Mouse (Mus musculus): Measurements from ENCODE around the gene Lhfp. TPM values are rescaled to one million over a fixed set of nuclear protein-coding genes. Genes with fewer than 3 reads are reported as not detected.
"Not testable (repeated sequence)": the region's sequence is repeated elsewhere in the genome, so short reads cannot be mapped to it uniquely, and the experiment has no call there.

Lhfp gene
- polyA plus RNA-seq, 1 experiment from 2014 or later: 53.6 TPM

DNA sequence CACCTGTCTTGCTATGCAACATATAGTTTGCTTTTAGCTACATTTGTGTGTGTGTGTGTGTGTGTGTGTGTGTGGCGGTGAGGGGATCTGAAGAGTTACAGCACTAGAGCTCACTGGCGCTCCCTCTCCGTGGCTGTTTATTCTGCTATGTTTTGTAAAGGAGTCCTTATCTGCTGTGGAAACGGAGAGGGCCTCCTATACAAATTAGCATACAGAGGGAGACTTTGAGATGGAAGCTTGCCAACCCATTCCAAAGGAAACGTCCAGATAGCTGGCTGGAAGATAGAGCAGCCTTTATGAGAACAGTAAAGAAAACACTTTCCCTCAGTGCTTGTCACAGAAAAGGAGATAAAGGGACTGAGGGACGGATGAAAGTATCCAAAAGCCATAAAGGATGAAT is 184.4 kb downstream of the Lhfp start:
- 15% methylated on average over 6 of the region's 6 CpGs for WGBS
- Histone ChIP-seq H3K4me2 (no peak overlapping the region), H3K9me3 (replicated peaks) (no peaks in the 10 kb centered on the region), H3K9ac (replicated peaks) (no peak overlapping the region), H3K36me3 (no peaks in the 10 kb centered on the region), H3K4me3 (replicated peaks) (no peak overlapping the region), H3K27me3 (replicated peaks) (no peaks in the 10 kb centered on the region), H3K4me1 (peaks cover 8% of the 10 kb centered on the region; the same call in 1 of the 2 replicates), H3K27ac (replicated peaks) (peak overlapping the region; percentile 46; the same call in 1 of the 2 replicates)
- no peak; the same call in 1 of the 2 replicates for ATAC-seq (ENCODE audit: low FRiP score)

DNA sequence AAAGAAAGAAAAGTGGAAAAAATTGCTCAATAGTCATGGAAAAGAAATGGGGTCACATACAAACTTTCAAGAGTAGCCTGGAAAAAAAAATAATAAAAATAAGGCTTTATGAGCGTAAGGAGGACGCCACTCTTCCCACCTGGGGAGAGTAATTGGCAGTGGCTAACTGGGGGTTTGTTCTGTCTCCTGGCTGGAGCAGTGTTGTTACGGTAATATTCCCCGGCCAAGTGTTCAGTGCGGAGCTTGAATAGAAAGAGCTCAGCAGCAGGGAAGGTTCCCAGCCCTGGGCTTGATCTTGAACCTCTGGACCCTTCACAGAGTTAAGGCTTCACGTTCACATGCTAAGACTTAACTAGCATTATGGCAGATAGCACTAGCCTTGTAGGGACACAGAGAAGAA is 184.9 kb downstream of the Lhfp start:
- Histone ChIP-seq H3K4me2 (no peak overlapping the region), H3K27me3 (replicated peaks) (no peaks in the 10 kb centered on the region), H3K4me3 (replicated peaks) (no peak overlapping the region), H3K36me3 (no peaks in the 10 kb centered on the region), H3K27ac (replicated peaks) (peak overlapping the region; percentile 46; the same call in 1 of the 2 replicates), H3K9me3 (replicated peaks) (no peaks in the 10 kb centered on the region), H3K4me1 (peaks cover 9% of the 10 kb centered on the region; the same call in 1 of the 2 replicates), H3K9ac (replicated peaks) (no peak overlapping the region)
- 34% methylated on average over 6 of the region's 6 CpGs for WGBS
- no peak for ATAC-seq (ENCODE audit: low FRiP score)

DNA sequence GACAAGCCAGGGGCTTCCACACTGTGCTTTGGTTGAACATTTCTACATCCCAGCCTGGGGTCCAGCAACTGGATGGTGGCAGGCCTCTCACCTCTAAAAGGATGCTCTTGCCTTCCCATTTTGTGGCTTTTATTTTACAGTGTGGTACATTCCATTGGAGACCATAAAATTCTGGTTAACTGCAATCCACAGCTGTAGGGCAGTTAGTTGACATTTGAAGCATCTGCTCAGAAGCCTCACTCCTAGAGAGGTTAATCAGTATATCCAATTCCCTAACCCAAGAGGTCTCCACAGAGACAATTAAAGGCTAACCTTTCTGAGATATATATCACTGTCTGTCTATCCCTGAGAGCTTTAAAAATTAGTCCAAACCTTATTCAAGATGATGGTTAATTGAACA is 186.5 kb downstream of the Lhfp start:
- no peaks in the 10 kb centered on the region for H3K9me3 ChIP-seq (replicated peaks)
- no peak for ATAC-seq (ENCODE audit: low FRiP score)
- H3K36me3 ChIP-seq: no peaks in the 10 kb centered on the region
- H3K27ac ChIP-seq (replicated peaks): no peak overlapping the region
- no peak overlapping the region for H3K4me3 ChIP-seq (replicated peaks)
- H3K4me1 ChIP-seq: peaks cover 9% of the 10 kb centered on the region; the same call in 1 of the 2 replicates
- H3K9ac ChIP-seq (replicated peaks): no peak overlapping the region
- no peaks in the 10 kb centered on the region for H3K27me3 ChIP-seq (replicated peaks)
- H3K4me2 ChIP-seq: no peak overlapping the region

DNA sequence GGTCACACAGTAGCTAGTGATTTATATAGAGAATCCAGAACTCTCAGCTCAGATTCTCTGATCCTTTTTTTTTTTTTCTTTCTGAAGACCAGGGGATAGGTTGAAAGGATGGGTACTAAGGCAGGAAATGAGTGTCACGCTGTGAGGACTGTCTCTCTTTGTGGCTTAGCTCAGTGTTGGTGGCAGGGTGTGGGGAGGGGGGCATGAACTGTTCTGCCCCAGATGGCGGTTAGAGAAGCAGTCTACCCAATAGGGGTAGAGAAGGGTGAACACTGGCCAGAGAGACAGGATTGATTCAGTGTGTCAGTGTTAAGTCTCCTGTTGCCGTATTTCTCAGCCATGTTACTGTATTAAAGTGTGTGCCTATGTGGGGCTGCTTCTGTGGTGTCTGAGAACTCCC is 189.2 kb downstream of the Lhfp start:
- no peaks in the 10 kb centered on the region; the same call in 1 of the 2 replicates for H3K9me3 ChIP-seq (replicated peaks)
- no peak overlapping the region for H3K9ac ChIP-seq (replicated peaks)
- no peak overlapping the region for H3K4me3 ChIP-seq (replicated peaks)
- ATAC-seq (ENCODE audit: low FRiP score): no peak
- no peaks in the 10 kb centered on the region for H3K27me3 ChIP-seq (replicated peaks)
- no peak overlapping the region for H3K4me2 ChIP-seq
- H3K27ac ChIP-seq (replicated peaks): no peak overlapping the region
- no peaks in the 10 kb centered on the region for H3K36me3 ChIP-seq
- peaks cover 7% of the 10 kb centered on the region; the same call in 1 of the 2 replicates for H3K4me1 ChIP-seq
- 32% methylated on average over 3 of the region's 3 CpGs for WGBS

DNA sequence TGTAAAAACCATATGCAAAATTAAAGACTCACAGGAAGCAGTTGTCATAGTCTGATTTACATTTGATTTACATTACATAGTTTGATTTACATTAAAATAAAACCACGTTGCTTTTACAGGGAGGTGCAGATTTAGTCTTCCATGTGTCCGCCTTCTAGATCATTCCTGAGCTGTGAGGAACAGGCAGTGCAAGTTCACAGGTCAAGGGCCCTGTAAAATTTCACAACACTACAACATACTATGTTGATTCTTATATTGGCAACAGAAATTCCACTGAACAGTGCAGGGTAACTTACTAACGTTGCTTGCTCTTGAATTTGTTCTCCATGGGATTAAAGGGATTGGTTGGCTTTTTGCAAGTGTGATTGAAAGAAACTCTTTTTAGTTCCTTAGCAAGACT is 189.8 kb downstream of the Lhfp start:
- Histone ChIP-seq H3K4me3 (replicated peaks) (no peak overlapping the region), H3K27ac (replicated peaks) (no peak overlapping the region), H3K36me3 (no peaks in the 10 kb centered on the region), H3K9ac (replicated peaks) (no peak overlapping the region), H3K4me2 (no peak overlapping the region), H3K27me3 (replicated peaks) (no peaks in the 10 kb centered on the region), H3K4me1 (peaks cover 4% of the 10 kb centered on the region; the same call in 1 of the 2 replicates), H3K9me3 (replicated peaks) (no peaks in the 10 kb centered on the region; the same call in 1 of the 2 replicates)
- 51% methylated on average over 3 of the region's 3 CpGs for WGBS
- ATAC-seq (ENCODE audit: low FRiP score): no peak

DNA sequence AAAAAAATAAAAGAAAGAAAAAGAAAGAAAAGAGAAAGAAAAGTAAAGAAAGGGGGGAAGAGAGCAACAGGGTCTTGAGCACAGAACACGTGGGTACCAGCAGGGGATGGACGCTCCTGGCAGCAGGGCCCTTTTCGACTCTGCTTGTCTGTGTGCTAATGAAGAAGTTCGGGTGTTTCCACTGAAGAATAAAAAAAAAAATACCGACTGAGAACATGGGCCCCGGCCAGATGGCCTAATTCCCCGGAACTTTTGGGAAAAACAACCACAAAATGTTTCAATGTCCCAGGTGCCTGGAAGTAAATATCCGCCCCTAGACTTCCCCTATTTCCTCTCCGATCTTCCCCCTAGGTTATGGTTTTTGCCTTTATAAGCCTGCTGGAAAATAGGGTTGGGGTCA is 191.1 kb downstream of the Lhfp start:
- not testable (repeated sequence) for H3K9ac ChIP-seq (replicated peaks); ATAC-seq (ENCODE audit: low FRiP score); H3K36me3 ChIP-seq; H3K4me3 ChIP-seq (replicated peaks); H3K27ac ChIP-seq (replicated peaks); H3K4me1 ChIP-seq; H3K4me2 ChIP-seq; H3K9me3 ChIP-seq (replicated peaks); H3K27me3 ChIP-seq (replicated peaks)
- 84% methylated on average over 9 of the region's 9 CpGs for WGBS

DNA sequence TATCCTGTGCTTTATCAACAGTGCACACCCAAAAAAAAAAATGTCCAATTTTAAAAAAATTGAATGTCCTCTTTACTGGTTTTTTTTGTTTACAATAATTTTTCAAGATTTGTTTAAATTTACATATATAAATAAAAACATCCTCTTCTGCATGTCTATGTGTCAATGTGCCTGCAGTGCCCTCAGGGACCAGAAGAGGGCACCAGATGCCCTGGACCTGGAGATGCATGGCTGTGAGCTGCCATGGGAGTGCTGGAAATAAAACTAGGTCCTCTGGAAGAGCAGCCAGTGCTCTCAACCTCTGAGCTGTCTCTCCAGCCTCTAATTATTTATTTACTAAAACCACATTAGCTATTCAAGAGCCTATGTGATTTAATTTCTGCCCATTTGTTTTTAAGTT is 193.4 kb downstream of the Lhfp start:
- no peak overlapping the region for H3K4me3 ChIP-seq (replicated peaks)
- H3K4me1 ChIP-seq: peaks cover 6% of the 10 kb centered on the region; the same call in 1 of the 2 replicates
- H3K27ac ChIP-seq (replicated peaks): no peak overlapping the region
- H3K36me3 ChIP-seq: no peaks in the 10 kb centered on the region
- no peak overlapping the region for H3K9ac ChIP-seq (replicated peaks)
- no peaks in the 10 kb centered on the region; the same call in 1 of the 2 replicates for H3K9me3 ChIP-seq (replicated peaks)
- no peak for ATAC-seq (ENCODE audit: low FRiP score)
- H3K4me2 ChIP-seq: no peak overlapping the region
- H3K27me3 ChIP-seq (replicated peaks): no peaks in the 10 kb centered on the region

DNA sequence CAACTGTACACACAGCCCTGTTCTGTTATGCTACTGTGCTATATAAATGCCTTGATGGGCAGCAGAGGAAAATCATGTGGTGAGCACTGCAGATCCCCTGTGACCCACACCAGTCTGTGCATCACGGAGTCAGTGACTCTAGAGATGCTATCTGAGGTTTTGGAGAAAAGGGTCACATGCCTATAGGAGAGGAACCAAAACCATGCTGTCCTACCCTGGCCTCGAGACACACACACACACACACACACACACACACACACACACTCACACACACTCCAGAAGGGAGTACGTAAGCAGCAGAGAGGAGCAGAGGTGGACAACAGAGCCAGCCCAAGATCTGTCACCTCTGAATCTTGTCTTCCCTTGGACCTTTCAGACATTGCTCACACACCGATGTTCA is 195.1 kb downstream of the Lhfp start:
- no peak overlapping the region for H3K27ac ChIP-seq (replicated peaks)
- H3K27me3 ChIP-seq (replicated peaks): no peaks in the 10 kb centered on the region
- 0 out of 2 replicates have a peak, but pooled peaks cover 2% of the 10 kb centered on the region for H3K4me1 ChIP-seq
- no peak for ATAC-seq (ENCODE audit: low FRiP score)
- no peak overlapping the region for H3K4me3 ChIP-seq (replicated peaks)
- H3K4me2 ChIP-seq: no peak overlapping the region
- H3K9me3 ChIP-seq (replicated peaks): no peaks in the 10 kb centered on the region; the same call in 1 of the 2 replicates
- no peak overlapping the region for H3K9ac ChIP-seq (replicated peaks)
- WGBS: 91% methylated on average over 4 of the region's 4 CpGs
- no peaks in the 10 kb centered on the region for H3K36me3 ChIP-seq

DNA sequence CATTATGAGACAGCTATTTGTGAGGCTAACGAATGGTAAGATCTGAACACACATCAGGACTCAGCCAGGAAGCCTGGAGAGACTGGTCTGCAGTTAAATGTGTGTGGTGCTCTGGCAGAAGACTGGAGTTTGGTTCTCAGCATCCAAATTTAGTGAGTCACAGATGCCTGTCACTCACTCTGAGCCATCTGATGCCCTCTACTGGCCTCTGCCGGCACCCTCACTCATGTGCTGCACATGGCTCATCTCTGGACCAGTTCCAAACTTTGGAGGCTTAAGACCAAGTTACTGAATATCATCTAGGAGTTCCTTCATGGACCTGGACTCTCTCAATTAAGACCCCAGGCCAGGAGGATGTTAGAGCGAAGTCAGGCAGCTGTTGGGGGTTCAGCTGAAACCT is 198.8 kb downstream of the Lhfp start:
- WGBS: 96% methylated on average over 3 of the region's 3 CpGs
- H3K36me3 ChIP-seq: no peaks in the 10 kb centered on the region
- no peaks in the 10 kb centered on the region for H3K27me3 ChIP-seq (replicated peaks)
- H3K4me1 ChIP-seq: 0 out of 2 replicates have a peak, but pooled peaks cover 2% of the 10 kb centered on the region
- H3K4me2 ChIP-seq: no peak overlapping the region
- no peak overlapping the region for H3K9ac ChIP-seq (replicated peaks)
- no peak overlapping the region for H3K27ac ChIP-seq (replicated peaks)
- no peak for ATAC-seq (ENCODE audit: low FRiP score)
- no peaks in the 10 kb centered on the region for H3K9me3 ChIP-seq (replicated peaks)
- H3K4me3 ChIP-seq (replicated peaks): no peak overlapping the region

DNA sequence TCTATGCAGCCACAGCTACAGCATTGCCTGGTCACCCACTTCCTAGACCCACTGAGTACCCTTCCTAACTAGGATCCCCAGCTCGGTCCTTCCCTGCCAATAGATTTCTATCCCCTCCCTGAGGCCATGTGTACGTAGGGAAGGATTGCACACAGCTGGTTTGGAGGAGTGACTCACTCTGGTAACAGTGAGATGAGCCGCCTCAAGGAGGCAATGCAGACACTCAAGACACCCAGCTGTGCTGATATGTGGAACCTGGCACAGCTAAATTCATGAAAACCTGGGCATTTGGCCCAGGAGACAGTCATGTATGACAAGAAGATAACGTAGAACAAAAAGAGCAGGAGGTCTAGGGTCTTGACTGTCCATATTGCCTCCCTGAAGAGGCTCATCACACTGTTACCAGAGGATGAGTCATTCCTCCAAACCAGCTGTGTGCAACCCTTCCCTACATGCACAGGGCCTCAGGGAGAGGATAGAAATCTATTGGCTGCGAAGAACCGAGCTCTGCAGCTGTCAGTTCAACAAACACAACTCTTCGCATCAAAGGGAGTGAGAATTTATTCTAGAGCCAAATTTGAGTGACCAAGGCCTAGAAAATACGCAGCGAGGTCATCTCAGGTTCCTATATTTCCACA is 204.4 kb downstream of the Lhfp start:
- H3K4me2 ChIP-seq: no peak overlapping the region
- 91% methylated on average over 9 of the region's 9 CpGs for WGBS
- no peaks in the 10 kb centered on the region for H3K9me3 ChIP-seq (replicated peaks)
- peaks cover 4% of the 10 kb centered on the region for H3K4me1 ChIP-seq
- H3K27ac ChIP-seq (replicated peaks): no peak overlapping the region
- ATAC-seq (ENCODE audit: low FRiP score): no peak
- no peak overlapping the region for H3K4me3 ChIP-seq (replicated peaks)
- no peaks in the 10 kb centered on the region for H3K27me3 ChIP-seq (replicated peaks)
- no peaks in the 10 kb centered on the region for H3K36me3 ChIP-seq
- H3K9ac ChIP-seq (replicated peaks): no peak overlapping the region

DNA sequence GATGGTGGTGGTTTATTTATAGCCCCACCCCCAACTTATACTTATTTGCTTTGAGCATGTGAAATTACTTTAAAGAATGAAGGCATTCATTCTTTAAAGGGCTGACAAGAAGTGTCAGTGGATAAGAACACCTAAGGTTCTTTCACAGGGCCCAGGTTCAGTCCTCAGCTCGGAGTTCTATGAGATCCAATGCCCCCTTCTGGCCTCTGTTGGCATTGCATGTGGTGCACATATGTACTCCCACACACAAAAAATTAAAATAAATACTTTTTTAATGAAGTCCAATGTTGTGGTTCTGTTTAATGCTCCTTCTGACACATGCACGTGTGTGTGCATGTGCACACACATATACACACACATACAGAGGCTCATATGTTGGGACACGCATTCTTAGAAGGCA is 205.8 kb downstream of the Lhfp start:
- Histone ChIP-seq H3K9ac (replicated peaks) (no peak overlapping the region), H3K4me3 (replicated peaks) (no peak overlapping the region), H3K27me3 (replicated peaks) (no peaks in the 10 kb centered on the region), H3K36me3 (no peaks in the 10 kb centered on the region), H3K4me2 (no peak overlapping the region), H3K4me1 (peaks cover 4% of the 10 kb centered on the region), H3K9me3 (replicated peaks) (no peaks in the 10 kb centered on the region), H3K27ac (replicated peaks) (no peak overlapping the region)
- WGBS: 88% methylated on average over 3 of the region's 3 CpGs
- ATAC-seq (ENCODE audit: low FRiP score): no peak

DNA sequence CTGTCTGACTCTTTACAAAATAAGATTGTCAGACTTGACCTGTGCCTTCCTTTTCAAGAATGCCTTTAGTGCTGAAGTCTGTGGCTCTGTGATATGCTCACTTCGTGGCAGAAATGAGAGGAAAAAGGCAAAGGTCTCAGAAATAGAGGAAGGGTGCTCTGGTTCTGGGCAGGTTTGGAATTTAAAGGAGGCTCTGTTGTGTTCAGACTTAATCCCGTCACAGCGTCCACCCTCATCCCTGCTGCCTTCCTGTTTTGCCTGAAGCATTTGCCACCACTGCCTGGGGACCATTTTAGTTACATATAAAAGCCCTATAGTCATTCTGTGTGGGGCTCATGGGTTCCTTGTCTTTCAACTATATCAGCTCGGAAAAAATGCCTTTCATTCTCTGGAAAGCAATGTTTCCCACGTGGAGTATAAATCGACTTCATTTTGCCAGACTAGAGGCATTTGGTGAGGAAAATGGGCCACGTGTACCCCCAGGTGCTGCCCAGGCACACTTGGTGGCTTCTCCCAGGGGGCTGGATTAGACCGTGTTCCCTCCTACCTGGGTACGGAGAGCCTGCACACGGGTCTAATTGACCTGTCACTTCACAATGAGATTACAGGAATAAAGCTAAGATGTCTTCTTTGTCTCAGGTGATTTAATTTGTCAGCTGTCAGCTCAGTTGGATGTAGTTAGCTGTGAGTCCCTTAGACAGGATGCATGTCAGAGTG is 207.0 kb downstream of the Lhfp start:
- no peak overlapping the region for H3K9ac ChIP-seq (replicated peaks)
- H3K9me3 ChIP-seq (replicated peaks): no peaks in the 10 kb centered on the region
- H3K4me3 ChIP-seq (replicated peaks): no peak overlapping the region
- no peak for ATAC-seq (ENCODE audit: low FRiP score)
- peaks cover 11% of the 10 kb centered on the region for H3K4me1 ChIP-seq
- 31% methylated on average over 10 of the region's 10 CpGs for WGBS
- H3K27ac ChIP-seq (replicated peaks): no peak overlapping the region
- H3K27me3 ChIP-seq (replicated peaks): no peaks in the 10 kb centered on the region
- H3K36me3 ChIP-seq: no peaks in the 10 kb centered on the region
- H3K4me2 ChIP-seq: no peak overlapping the region

Data from neural tube, embryonic 15.5 days (tissue).